Mouse (Mus musculus): ENCODE results near the gene Purb. TPM values are rescaled to one million over a fixed set of nuclear protein-coding genes. Genes with fewer than 3 reads are reported as not detected.

The Purb gene
- polyA plus RNA-seq, 1 experiment, result 33.2 TPM

- Histone ChIP-seq H3K4me2 (ENCODE audit: low read depth) (no peak overlapping the region), H3K27me3 (ENCODE audit: control insufficient read depth, insufficient read depth, insufficient read length) (no peaks in the 10 kb centered on the region), H3K79me2 (ENCODE audit: control insufficient read depth, insufficient read depth) (no peaks in the 10 kb centered on the region), H3ac (ENCODE audit: control insufficient read depth, insufficient read length) (no peak overlapping the region), H3K36me3 (ENCODE audit: control insufficient read depth, insufficient read depth) (no peaks in the 10 kb centered on the region), H3K4me3 (no peak overlapping the region)
- TF ChIP-seq MYOG (IDR thresholded peaks at IDR 0.05; ENCODE audit: control insufficient read depth in 1 of 3, insufficient read depth in 1 of 3, insufficient read length in 2 of 3, low read depth in 2 of 3) (no peak), TCF12 (IDR thresholded peaks at IDR 0.05; ENCODE audit: insufficient read depth, poor library complexity, severe bottlenecking) (no peak), CEBPB (IDR thresholded peaks at IDR 0.05; ENCODE audit: insufficient read depth, poor library complexity, severe bottlenecking) (no peak), POLR2A (IDR thresholded peaks at IDR 0.05; ENCODE audit: insufficient read length, low read depth) (no peak), REST (IDR thresholded peaks at IDR 0.05; ENCODE audit: insufficient read depth, insufficient read length) (no peak), MYOD1 (IDR thresholded peaks at IDR 0.05; ENCODE audit: control insufficient read depth in 1 of 3, insufficient read length in 2 of 3, low read depth in 2 of 3) (no peak), TCF3 (IDR thresholded peaks at IDR 0.05; ENCODE audit: insufficient read length, low read depth) (no peak), E2F4 (IDR thresholded peaks at IDR 0.05; ENCODE audit: insufficient read depth) (no peak), USF1 (IDR thresholded peaks at IDR 0.05; ENCODE audit: low read depth) (no peak), SRF (IDR thresholded peaks at IDR 0.05; ENCODE audit: control insufficient read depth, insufficient read length, low read depth) (no peak), POLR2AphosphoS2 (IDR thresholded peaks at IDR 0.05; ENCODE audit: insufficient read length, low read depth) (no peak), MAX (IDR thresholded peaks at IDR 0.05; ENCODE audit: low read depth) (no peak)
Observed at GRCm38 (mm10) chr11:6497311-6497948, 21.7 kb upstream of the Purb start.

DNA sequence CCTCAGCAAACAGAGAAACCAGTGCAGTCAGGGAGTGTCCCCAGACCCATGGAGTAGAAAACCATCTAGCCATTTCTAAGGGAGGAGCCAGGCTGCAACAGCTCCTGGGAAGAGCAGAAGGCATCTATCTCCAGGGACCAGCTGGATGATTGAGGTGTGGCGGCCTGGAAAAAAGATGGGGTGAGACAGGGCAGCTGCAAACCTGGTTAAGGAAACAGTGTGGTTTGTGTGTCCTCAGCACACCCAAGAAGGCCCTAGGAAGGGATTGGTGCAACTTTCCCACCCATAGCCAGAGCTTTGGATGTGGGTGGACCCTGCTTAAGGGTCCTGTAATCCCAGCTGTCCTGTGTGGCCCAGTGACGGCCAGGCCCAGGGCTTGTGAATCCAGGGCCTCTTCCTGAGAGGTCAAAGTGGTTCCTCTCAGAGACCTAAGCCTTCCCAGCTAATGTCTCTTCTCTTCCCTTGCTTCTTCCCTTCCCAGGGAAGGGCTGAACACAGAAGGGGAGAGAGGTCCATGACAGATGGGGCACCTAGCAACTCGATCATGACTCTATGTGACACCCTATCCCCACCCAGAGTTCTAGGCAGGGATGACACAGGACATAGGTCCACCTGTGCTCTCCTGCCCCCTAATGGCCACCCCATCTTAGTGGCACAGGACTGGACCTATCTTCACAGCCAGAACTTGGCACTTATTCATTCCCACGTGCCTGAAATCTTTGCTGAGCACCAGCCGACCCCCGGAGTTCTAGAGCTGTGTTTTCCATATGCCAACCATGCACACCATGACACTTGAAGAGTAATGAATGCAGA, 14.2 kb upstream of the Purb start:
- Histone ChIP-seq H3K79me2 (ENCODE audit: control insufficient read depth, insufficient read depth) (no peaks in the 10 kb centered on the region), H3K4me3 (no peak overlapping the region), H3ac (ENCODE audit: control insufficient read depth, insufficient read length) (no peak overlapping the region), H3K36me3 (ENCODE audit: control insufficient read depth, insufficient read depth) (no peaks in the 10 kb centered on the region), H3K4me2 (ENCODE audit: low read depth) (peak overlapping the region; percentile 43), H3K27me3 (ENCODE audit: control insufficient read depth, insufficient read depth, insufficient read length) (no peaks in the 10 kb centered on the region)
- TF ChIP-seq MYOD1 (IDR thresholded peaks at IDR 0.05; ENCODE audit: control insufficient read depth in 1 of 3, insufficient read length in 2 of 3, low read depth in 2 of 3) (peak in 1 of 3 experiments; percentile 71), TCF12 (IDR thresholded peaks at IDR 0.05; ENCODE audit: insufficient read depth, poor library complexity, severe bottlenecking) (no peak), USF1 (IDR thresholded peaks at IDR 0.05; ENCODE audit: low read depth) (peak; percentile 4), MYOG (IDR thresholded peaks at IDR 0.05; ENCODE audit: control insufficient read depth in 1 of 3, insufficient read depth in 1 of 3, insufficient read length in 2 of 3, low read depth in 2 of 3) (peak in 1 of 3 experiments; percentile 81), POLR2A (IDR thresholded peaks at IDR 0.05; ENCODE audit: insufficient read length, low read depth) (no peak)

- H3K4me2 ChIP-seq (ENCODE audit: low read depth), result peak overlapping the region; percentile 43
- no peaks in the 10 kb centered on the region for H3K27me3 ChIP-seq (ENCODE audit: control insufficient read depth, insufficient read depth, insufficient read length)
- H3K79me2 ChIP-seq (ENCODE audit: control insufficient read depth, insufficient read depth), result no peaks in the 10 kb centered on the region
- no peak overlapping the region for H3ac ChIP-seq (ENCODE audit: control insufficient read depth, insufficient read length)
- H3K36me3 ChIP-seq (ENCODE audit: control insufficient read depth, insufficient read depth), result no peaks in the 10 kb centered on the region
- TF ChIP-seq REST (IDR thresholded peaks at IDR 0.05; ENCODE audit: insufficient read depth, insufficient read length) (no peak), MYOG (IDR thresholded peaks at IDR 0.05; ENCODE audit: control insufficient read depth in 1 of 3, insufficient read depth in 1 of 3, insufficient read length in 2 of 3, low read depth in 2 of 3) (no peak), SRF (IDR thresholded peaks at IDR 0.05; ENCODE audit: control insufficient read depth, insufficient read length, low read depth) (no peak), MAX (IDR thresholded peaks at IDR 0.05; ENCODE audit: low read depth) (no peak), TCF3 (IDR thresholded peaks at IDR 0.05; ENCODE audit: insufficient read length, low read depth) (no peak), TCF12 (IDR thresholded peaks at IDR 0.05; ENCODE audit: insufficient read depth, poor library complexity, severe bottlenecking) (no peak), MYOD1 (IDR thresholded peaks at IDR 0.05; ENCODE audit: control insufficient read depth in 1 of 3, insufficient read length in 2 of 3, low read depth in 2 of 3) (no peak)
- H3K4me3 ChIP-seq, result no peak overlapping the region
Observed at GRCm38 (mm10) chr11:6489257-6489656, 13.5 kb upstream of the Purb start.

- no peaks in the 10 kb centered on the region for H3K36me3 ChIP-seq (ENCODE audit: control insufficient read depth, insufficient read depth)
- H3K27me3 ChIP-seq (ENCODE audit: control insufficient read depth, insufficient read depth, insufficient read length), result no peaks in the 10 kb centered on the region
- no peak for TF ChIP-seq TCF12 (IDR thresholded peaks at IDR 0.05; ENCODE audit: insufficient read depth, poor library complexity, severe bottlenecking)
- no peak for TF ChIP-seq CEBPB (IDR thresholded peaks at IDR 0.05; ENCODE audit: insufficient read depth, poor library complexity, severe bottlenecking)
- no peak for TF ChIP-seq POLR2A (IDR thresholded peaks at IDR 0.05; ENCODE audit: insufficient read length, low read depth)
- no peak for TF ChIP-seq E2F4 (IDR thresholded peaks at IDR 0.05; ENCODE audit: insufficient read depth)
- no peak for TF ChIP-seq SRF (IDR thresholded peaks at IDR 0.05; ENCODE audit: control insufficient read depth, insufficient read length, low read depth)
- no peak for TF ChIP-seq TCF3 (IDR thresholded peaks at IDR 0.05; ENCODE audit: insufficient read length, low read depth)
- TF ChIP-seq MYOD1 (IDR thresholded peaks at IDR 0.05; ENCODE audit: control insufficient read depth in 1 of 3, insufficient read length in 2 of 3, low read depth in 2 of 3), result no peak
- TF ChIP-seq POLR2AphosphoS2 (IDR thresholded peaks at IDR 0.05; ENCODE audit: insufficient read length, low read depth), result no peak
- no peak overlapping the region for H3K4me2 ChIP-seq (ENCODE audit: low read depth)
- H3K4me3 ChIP-seq, result no peak overlapping the region
- H3K79me2 ChIP-seq (ENCODE audit: control insufficient read depth, insufficient read depth), result no peaks in the 10 kb centered on the region
- H3ac ChIP-seq (ENCODE audit: control insufficient read depth, insufficient read length), result no peak overlapping the region
Observed at GRCm38 (mm10) chr11:6488041-6488684, 12.4 kb upstream of the Purb start.

All from myocyte (in vitro differentiated cells).